Mouse (Mus musculus) heart, adult 2 months (tissue): ENCODE results near the gene Drd3. TPM values are rescaled to one million over a fixed set of nuclear protein-coding genes. Genes with fewer than 3 reads are reported as not detected.

Experiments used
- DNase-seq, 2 experiments: peaks; one replicate each; pipeline ENCODE4 v3.0.0; 2021
- H3K27ac ChIP-seq: fragments of 200-600 bp; 2 replicates; pipeline ENCODE4 v1.8.1; 2022
- H3K27me3 ChIP-seq: fragments of 200-500 bp; 2 replicates; pipeline ENCODE4 v1.6.1; 2012; ENCODE audit warnings: mild to moderate bottlenecking, low read length, inconsistent platforms, mixed read lengths; ENCODE audit not compliant: control insufficient read depth, insufficient read depth
- H3K36me3 ChIP-seq: fragments of 200-500 bp; 2 replicates; pipeline ENCODE4 v1.6.1; 2012; ENCODE audit warnings: low read length, inconsistent platforms; ENCODE audit not compliant: control insufficient read depth, insufficient read depth
- H3K4me1 ChIP-seq: fragments of 200-500 bp; 2 replicates; pipeline ENCODE4 v1.6.1; 2011; ENCODE audit warnings: low read length; ENCODE audit not compliant: control insufficient read depth, insufficient read depth
- H3K4me3 ChIP-seq: fragments of 200-600 bp; 2 replicates; pipeline ENCODE4 v1.8.1; 2022
- H3K79me2 ChIP-seq: fragments of 200-500 bp; replicated peaks from 2 replicates; pipeline ENCODE4 v1.6.1; 2012; ENCODE audit warnings: mild to moderate bottlenecking, inconsistent platforms, low read length, moderate library complexity, mixed read lengths; ENCODE audit not compliant: control insufficient read depth, insufficient read depth
- H3K9ac ChIP-seq: fragments of 200-500 bp; 2 replicates; pipeline ENCODE4 v1.6.1; 2012; ENCODE audit warnings: low read depth, mild to moderate bottlenecking, control low read depth, inconsistent platforms, low read length, mixed read lengths
- CTCF ChIP-seq: fragments of 200-600 bp; IDR thresholded peaks from 2 replicates; pipeline ENCODE4 v1.8.1; 2022; ENCODE audit warnings: antibody characterized with exemption, mild to moderate bottlenecking, moderate library complexity
- EP300 ChIP-seq: fragments of 200-500 bp; IDR thresholded peaks from 2 replicates; pipeline ENCODE4 v1.6.1; 2011; ENCODE audit warnings: low read depth, low read length, control low read depth; ENCODE audit not compliant: insufficient read depth
- POLR2A ChIP-seq: fragments of 200-500 bp; IDR thresholded peaks from 2 replicates; pipeline ENCODE4 v1.6.1; 2011; ENCODE audit warnings: mild to moderate bottlenecking, low read depth, low read length, control low read depth; ENCODE audit not compliant: insufficient read depth
- WGBS: fragments of 180-500 bp; shearing (Covaris S2); methylation state at CpG from one replicate; pipeline ENCODE4 v1.1.7; 2018; 5-methylcytosine and 5-hydroxymethylcytosine counted together
- intact Hi-C: fragments of 180-260 bp; cut with DNase I; formaldehyde crosslinking; loops from one replicate; pipeline ENCODE4 v1.15.1; 2025
- polyA plus RNA-seq: library from polyadenylated mRNA; depleted of rRNA; stranded (reverse); fragments of >200 nt; gene quantifications from 2 replicates; pipeline ENCODE4 v1.2.3, GENCODE M21; 2012
- total RNA-seq, 2 experiments: library from RNA; stranded (reverse); gene quantifications; 2 replicates each; pipeline ENCODE4 v1.2.3; 2021

The Drd3 gene
- total and polyA plus RNA-seq, 3 experiments: not detected

DNA sequence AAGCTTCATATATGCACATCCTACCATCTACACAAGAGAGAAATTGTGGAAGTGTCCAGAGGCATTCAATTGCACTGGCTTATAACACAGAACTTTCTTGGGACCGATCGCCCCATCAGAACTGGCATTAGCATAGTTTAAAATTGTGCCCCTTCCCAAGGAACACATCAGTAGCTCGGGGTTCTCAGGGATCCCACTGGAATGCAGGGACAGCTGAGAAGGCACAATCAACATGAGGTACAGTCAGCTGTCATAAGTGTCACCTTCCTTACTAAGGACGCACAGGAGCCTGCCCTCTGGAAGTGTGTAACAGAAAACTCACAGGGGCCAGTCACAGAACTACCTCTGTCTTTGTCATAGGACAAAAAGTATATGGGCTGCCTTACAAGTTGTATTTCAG lies 19.7 kb downstream of the Drd3 start:
- no peak overlapping the region for H3K4me3 ChIP-seq
- no peaks in the 10 kb centered on the region for H3K79me2 ChIP-seq
- DNase-seq: no peak
- 78% methylated on average over 4 of the region's 4 CpGs for WGBS
- no peak overlapping the region for H3K9ac ChIP-seq
- H3K4me1 ChIP-seq: peaks cover 2% of the 10 kb centered on the region; the same call in 1 of the 2 replicates
- intact Hi-C loops: no loop called here
- H3K36me3 ChIP-seq: peaks cover 2% of the 10 kb centered on the region; the same call in 1 of the 2 replicates
- H3K27me3 ChIP-seq: no peaks in the 10 kb centered on the region
- peak overlapping the region; percentile 69 for H3K27ac ChIP-seq
- TF ChIP-seq EP300 (no peak), CTCF (no peak), POLR2A (no peak)

DNA sequence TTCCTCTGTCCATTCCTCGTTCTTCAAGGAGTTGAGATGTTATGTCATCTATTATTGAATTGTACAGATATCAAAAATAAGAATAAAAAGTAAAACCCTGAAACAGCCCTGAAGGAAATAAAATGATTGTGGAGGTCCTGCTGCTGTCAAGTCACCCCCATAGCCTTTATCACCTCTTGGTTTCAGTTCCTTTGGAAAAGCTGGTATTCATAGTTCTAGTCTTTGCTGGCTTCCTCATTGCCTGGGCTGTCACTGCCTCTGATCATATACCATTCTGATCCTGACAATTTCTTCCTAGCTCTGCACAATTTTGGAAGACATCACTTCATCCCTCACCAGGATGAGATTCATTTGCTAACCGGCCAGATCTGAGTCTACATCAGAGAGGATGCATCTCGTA lies 23.1 kb downstream of the Drd3 start:
- no peak overlapping the region for H3K9ac ChIP-seq
- no peak overlapping the region for H3K27ac ChIP-seq
- TF ChIP-seq POLR2A (no peak), EP300 (no peak), CTCF (no peak)
- H3K4me1 ChIP-seq: peaks cover 2% of the 10 kb centered on the region; the same call in 1 of the 2 replicates
- WGBS: 79% methylated on average over 3 of the region's 3 CpGs
- DNase-seq: no peak
- no peak overlapping the region for H3K4me3 ChIP-seq
- H3K79me2 ChIP-seq: no peaks in the 10 kb centered on the region
- no peaks in the 10 kb centered on the region for H3K27me3 ChIP-seq
- H3K36me3 ChIP-seq: peaks cover 2% of the 10 kb centered on the region; the same call in 1 of the 2 replicates
- intact Hi-C loops: no loop called here

- TF ChIP-seq EP300 (no peak), CTCF (no peak), POLR2A (no peak)
- DNase-seq: no peak
- H3K4me3 ChIP-seq: no peak overlapping the region
- no peak overlapping the region for H3K27ac ChIP-seq
- no peaks in the 10 kb centered on the region for H3K79me2 ChIP-seq
- intact Hi-C loops: no loop called here
- no peaks in the 10 kb centered on the region for H3K27me3 ChIP-seq
- peaks cover 3% of the 10 kb centered on the region for H3K4me1 ChIP-seq
- WGBS: 69% methylated on average over 4 of the region's 4 CpGs
- no peaks in the 10 kb centered on the region for H3K36me3 ChIP-seq
- H3K9ac ChIP-seq: no peak overlapping the region
Observed at GRCm38 (mm10) chr16:43799541-43799940, 45.7 kb downstream of the Drd3 start.

GRCm38 (mm10) chr16:43800119-43800721 lies 46.4 kb downstream of the Drd3 start:
- no peaks in the 10 kb centered on the region for H3K36me3 ChIP-seq
- no peak overlapping the region for H3K9ac ChIP-seq
- H3K4me3 ChIP-seq: no peak overlapping the region
- no peak for DNase-seq
- H3K4me1 ChIP-seq: peaks cover 3% of the 10 kb centered on the region
- intact Hi-C loops: loop anchor here (5.0 to 10.0 kb wide), 4 partner anchors 203 to 1525 kb away; no protein-coding TSS in a partner anchor
- no peaks in the 10 kb centered on the region for H3K27me3 ChIP-seq
- WGBS: 68% methylated on average over 13 of the region's 13 CpGs
- H3K79me2 ChIP-seq: no peaks in the 10 kb centered on the region
- TF ChIP-seq POLR2A (no peak), EP300 (no peak), CTCF (no peak)
- H3K27ac ChIP-seq: no peak overlapping the region

- Histone ChIP-seq H3K27ac (no peak overlapping the region; the same call in 1 of the 2 replicates), H3K4me1 (peaks cover 3% of the 10 kb centered on the region), H3K27me3 (no peaks in the 10 kb centered on the region), H3K9ac (no peak overlapping the region), H3K4me3 (no peak overlapping the region), H3K79me2 (no peaks in the 10 kb centered on the region), H3K36me3 (no peaks in the 10 kb centered on the region)
- DNase-seq: no peak
- WGBS: 71% methylated on average over 3 of the region's 3 CpGs
- no peak for TF ChIP-seq EP300
- TF ChIP-seq CTCF: no peak
- no peak for TF ChIP-seq POLR2A
- intact Hi-C loops: loop anchor here (5.0 to 10.0 kb wide), 4 partner anchors 204 to 1526 kb away; no protein-coding TSS in a partner anchor
Observed at GRCm38 (mm10) chr16:43801137-43801536, 47.3 kb downstream of the Drd3 start.

- Histone ChIP-seq H3K27me3 (no peaks in the 10 kb centered on the region), H3K9ac (peak overlapping the region; percentile 37), H3K4me3 (peak overlapping the region; percentile 59), H3K4me1 (peaks cover 3% of the 10 kb centered on the region), H3K79me2 (no peaks in the 10 kb centered on the region), H3K27ac (peak overlapping the region; percentile 72), H3K36me3 (no peaks in the 10 kb centered on the region)
- 3% methylated on average over 18 of the region's 18 CpGs for WGBS
- TF ChIP-seq EP300: peak; percentile 38; the same call in 1 of the 2 replicates
- no peak for TF ChIP-seq POLR2A
- peak; percentile 87 for TF ChIP-seq CTCF
- DNase-seq: peak; percentile 83 to 86
- intact Hi-C loops: loop anchor here (5.0 to 10.0 kb wide), 4 partner anchors 205 to 1527 kb away; no protein-coding TSS in a partner anchor
Observed at GRCm38 (mm10) chr16:43801791-43802307, 48.0 kb downstream of the Drd3 start.
